8 mouse cellular contexts compared by ENCODE assay signal in genomic region chr1:132390691-132391579, GRCm38 (mm10). TPM values are rescaled to one million over a fixed set of nuclear protein-coding genes. Genes with fewer than 3 reads are reported as not detected.
DNase-seq lines count a peak whose midpoint lies in the region; ATAC-seq and TF ChIP-seq lines count a peak whose summit lies in the region.

Gene Tmcc2 (minus strand): TSS chr1:132391281.

- H3K27me3 ChIP-seq in E14TG2a.4 (ENCODE audit: insufficient read depth, low read length), result peaks cover 50% of the 10 kb centered on the region
- H3K27me3 ChIP-seq in hindbrain, embryonic 16.5 days (replicated peaks; ENCODE audit: control insufficient read depth, insufficient read depth, low read length), result no peaks in the 10 kb centered on the region
- H3K27me3 ChIP-seq in liver, adult 2 months (ENCODE audit: control insufficient read depth, insufficient read depth, low read length), result peaks cover 4% of the 10 kb centered on the region
- no peaks in the 10 kb centered on the region for H3K27me3 ChIP-seq in neural tube, embryonic 13.5 days

- peak within 1 kb of the TSS; percentile 90 for H3K27ac ChIP-seq in gastrocnemius, adult 2 months
- peak within 1 kb of the TSS; percentile 91 for H3K27ac ChIP-seq in hindbrain, embryonic 16.5 days (ENCODE audit: low read depth, low read length)
- peak within 1 kb of the TSS; percentile 92 for H3K27ac ChIP-seq in liver, adult 2 months (replicated peaks; ENCODE audit: insufficient read depth, low read depth, low read length)
- peak within 1 kb of the TSS; percentile 94 for H3K27ac ChIP-seq in neural tube, embryonic 13.5 days (replicated peaks)

- peaks cover 4% of the 10 kb centered on the region; the same call in 1 of the 2 replicates for H3K9me3 ChIP-seq in E14TG2a.4 (ENCODE audit: low read length)
- no peaks in the 10 kb centered on the region for H3K9me3 ChIP-seq in hindbrain, embryonic 16.5 days (ENCODE audit: control insufficient read depth, low read length)
- H3K9me3 ChIP-seq in neural tube, embryonic 13.5 days, result no peaks in the 10 kb centered on the region

- intact Hi-C loops in gastrocnemius, adult 2 months (cut with DNase I), result loop anchor here (1.0 to 2.0 kb wide), 2 partner anchors 24 to 26 kb away; partner anchors contain the start of gene Dstyk

- H3K4me1 ChIP-seq in E14TG2a.4 (replicated peaks; ENCODE audit: low read depth, low read length), result peaks cover 29% of the 10 kb centered on the region
- H3K4me1 ChIP-seq in hindbrain, embryonic 16.5 days (ENCODE audit: control insufficient read depth, insufficient read depth, low read depth, low read length), result peaks cover 38% of the 10 kb centered on the region
- peaks cover 1% of the 10 kb centered on the region; the same call in 1 of the 2 replicates for H3K4me1 ChIP-seq in liver, adult 2 months (ENCODE audit: control insufficient read depth, insufficient read depth, low read length)
- peaks cover 53% of the 10 kb centered on the region for H3K4me1 ChIP-seq in neural tube, embryonic 13.5 days (replicated peaks)

- H3K9ac ChIP-seq in hindbrain, embryonic 16.5 days (ENCODE audit: low read depth, low read length), result peak within 1 kb of the TSS; percentile 93
- peak within 1 kb of the TSS; percentile 75 for H3K9ac ChIP-seq in liver, adult 2 months (ENCODE audit: low read depth, low read length)
- H3K9ac ChIP-seq in neural tube, embryonic 13.5 days, result peak within 1 kb of the TSS; percentile 96

- peak; percentile 54 for DNase-seq in 3T3-L1 (ENCODE audit: low read depth, low spot score)
- DNase-seq in cerebellum, adult 9-11 months, result peak; percentile 78
- peak; percentile 64 for DNase-seq in gastrocnemius, adult 2 months
- no peak for DNase-seq in liver, adult 2 months (ENCODE audit: extremely low read depth, low read depth, low spot score)
- DNase-seq in urinary bladder, adult 2 months (ENCODE audit: low spot score), result no peak

- peak within 1 kb of the TSS; percentile 91 for H3K4me2 ChIP-seq in hindbrain, embryonic 16.5 days (ENCODE audit: low read length)
- peak within 1 kb of the TSS; percentile 91 for H3K4me2 ChIP-seq in neural tube, embryonic 13.5 days

- WGBS in hindbrain, embryonic 16.5 days, result under 1% methylated on average over 42 of the region's 50 CpGs
- WGBS in liver, adult 2 months, result 5% methylated on average over 50 of the region's 50 CpGs
- WGBS in neural tube, embryonic 13.5 days, result 1% methylated on average over 50 of the region's 50 CpGs

- H3K36me3 ChIP-seq in E14TG2a.4 (ENCODE audit: insufficient read depth, low read length), result peaks cover 3% of the 10 kb centered on the region; the same call in 1 of the 2 replicates
- no peaks in the 10 kb centered on the region for H3K36me3 ChIP-seq in hindbrain, embryonic 16.5 days (ENCODE audit: control insufficient read depth, insufficient read depth, low read length)
- H3K36me3 ChIP-seq in liver, adult 2 months (ENCODE audit: control insufficient read depth, insufficient read depth, low read length), result no peaks in the 10 kb centered on the region
- H3K36me3 ChIP-seq in neural tube, embryonic 13.5 days, result no peaks in the 10 kb centered on the region

- no peaks in the 10 kb centered on the region for H3K79me2 ChIP-seq in liver, adult 2 months (ENCODE audit: control insufficient read depth, insufficient read depth, low read length)

- TF ChIP-seq POLR2A in liver, adult 2 months (IDR thresholded peaks at IDR 0.05; ENCODE audit: extremely low read depth, insufficient read depth, low read length), result no peak

- ATAC-seq in hindbrain, embryonic 16.5 days, result peak; percentile 10
- peak; percentile 54 for ATAC-seq in neural tube, embryonic 13.5 days (ENCODE audit: low read depth)

- peak within 1 kb of the TSS; percentile 83 for H3K4me3 ChIP-seq in E14TG2a.4 (replicated peaks; ENCODE audit: low read length)
- peak within 1 kb of the TSS; percentile 82 for H3K4me3 ChIP-seq in gastrocnemius, adult 2 months
- peak within 1 kb of the TSS; percentile 85 for H3K4me3 ChIP-seq in hindbrain, embryonic 16.5 days (ENCODE audit: low read length)
- peak within 1 kb of the TSS; percentile 80 for H3K4me3 ChIP-seq in liver, adult 2 months (ENCODE audit: insufficient read depth, low read depth, low read length)
- H3K4me3 ChIP-seq in neural tube, embryonic 13.5 days, result peak within 1 kb of the TSS; percentile 78

- no peak for TF ChIP-seq CTCF in E14TG2a.4 (conservative IDR thresholded peaks at IDR 0.05; ENCODE audit: low read length)
- no peak for TF ChIP-seq CTCF in gastrocnemius, adult 2 months (IDR thresholded peaks at IDR 0.05)
- TF ChIP-seq CTCF in liver, adult 2 months (IDR thresholded peaks at IDR 0.05; ENCODE audit: low read depth, low read length), result no peak

RNA-seq across cellular contexts. Expression of gene Tmcc2, which starts in this region (rescaled TPM):
- total RNA-seq in gastrocnemius, adult 2 months (2021), result 10 to 100 TPM; 29.4 to 40.8 TPM
- 26.6 and 35.5 TPM in 2 replicates for polyA plus RNA-seq in hindbrain, embryonic 16.5 days (2015; fragmentation: Nextera tagmentation; extraction: Ambion mirVana)
- 1.6 and 1.9 TPM in 2 replicates for total RNA-seq in liver, adult 2 months (2014; rRNA removed)
- 2.2 and 2.5 TPM in 2 replicates for polyA plus RNA-seq in liver, adult 2 months (2012; rRNA removed)
- 32.2 and 33.9 TPM in 2 replicates for polyA plus RNA-seq in neural tube, embryonic 13.5 days (2015; fragmentation: Nextera tagmentation; extraction: Ambion mirVana)
- 7.9 and 9.8 TPM in 2 replicates for polyA plus RNA-seq in urinary bladder, adult 2 months (2012; rRNA removed)

Comparison
In these comparisons a context has a peak if more than half of its experiments do, and no peak if none do; other contexts are left out.
1. RNA of gene Tmcc2 (total RNA-seq): 29.4 to 40.8 TPM in gastrocnemius, adult 2 months; 1.6 to 1.9 TPM in liver, adult 2 months; every median in the first group is over 10 times any median in the second.
2. DNase-seq: peak in 3T3-L1 (single experiment), cerebellum, adult 9-11 months (single experiment) and gastrocnemius, adult 2 months (single experiment); none in liver, adult 2 months (single experiment) and urinary bladder, adult 2 months (single experiment).
3. Peak in every context shown above with its lines, with median percentiles within 50 percentile points of each other: H3K4me3 ChIP-seq, H3K27ac ChIP-seq and H3K9ac ChIP-seq.